ENCODE assay signal across 10 mouse cellular contexts in the genomic region with DNA sequence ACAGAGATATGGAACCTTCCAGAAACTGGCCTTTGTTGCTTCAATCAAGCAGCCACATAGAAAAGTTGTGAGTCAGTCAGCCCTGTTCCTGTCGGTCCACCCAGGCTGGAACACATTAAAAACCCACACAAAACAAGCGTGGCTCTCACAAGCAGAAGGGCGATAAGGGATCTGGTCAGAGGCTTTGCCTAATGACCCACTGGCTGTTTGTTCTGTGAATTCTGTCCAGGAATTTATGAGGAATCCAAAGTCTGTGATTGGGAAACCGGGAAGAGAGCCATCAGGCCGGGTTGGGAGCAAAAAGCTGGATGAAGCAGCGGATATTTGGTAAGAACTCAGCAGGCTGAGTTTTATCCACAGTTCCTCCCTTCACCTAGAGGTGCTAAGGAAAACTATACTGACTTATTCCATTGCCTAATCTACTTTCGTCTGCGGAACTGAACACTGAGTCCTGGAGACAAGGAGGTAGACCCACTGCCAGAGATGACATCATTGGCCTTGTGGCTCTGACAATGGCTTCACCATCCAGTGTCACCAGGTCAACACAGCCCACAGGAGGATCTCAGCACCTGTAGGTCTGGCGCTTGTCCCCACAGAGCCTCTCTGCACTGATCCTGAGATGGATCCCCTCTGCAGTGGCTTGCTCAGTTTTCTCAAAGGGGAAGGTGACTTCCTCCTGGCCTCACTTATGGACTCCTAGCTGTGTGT.
A peak's percentile ranks its signal among the peaks of the same experiment; 100 is the strongest.
DNase-seq lines count a peak whose midpoint lies in the region; ATAC-seq lines count a peak whose summit lies in the region.
"Had no signal": no experiment of that assay in that cellular context is flagged by ENCODE, and none has a peak within 500 bp of the region (broad histone marks: within the 10 kb centered on the region; RNA-seq: fewer than 3 reads in every experiment).

No protein-coding gene starts in this region.

- no peak overlapping the region for H3K9ac ChIP-seq in forebrain, embryonic 11.5 days (ENCODE audit: low read length)

- DNase-seq in adrenal gland, postnatal 10 days: peak; percentile 65
- DNase-seq in adrenal gland, adult 18-20 months (ENCODE audit: low spot score in 2 of 2): no peak
- DNase-seq in fibroblast of lung, adult 2 months (ENCODE audit: low read depth): peak; percentile 94
- peak; percentile 70 to 72 for DNase-seq in heart, postnatal 14 days
- DNase-seq in lung, postnatal 10 days: peak; percentile 82
- no peak for DNase-seq in right cerebral cortex, postnatal 25 days
- DNase-seq in layer of hippocampus, adult 9-10 months (ENCODE audit: low spot score): no peak
- DNase-seq in forebrain, embryonic 11.5 days (ENCODE audit: low spot score): no peak
- DNase-seq: B cell, adult 2 months had no signal

- 87% methylated on average over 9 of the region's 9 CpGs for WGBS in forebrain, embryonic 11.5 days

- H3K9me3 ChIP-seq in forebrain, embryonic 11.5 days (ENCODE audit: control insufficient read depth, low read length): no peaks in the 10 kb centered on the region; the same call in 1 of the 2 replicates
- H3K9me3 ChIP-seq: midbrain, embryonic 10.5 days had no signal

- H3K27ac ChIP-seq in forebrain, embryonic 11.5 days (ENCODE audit: low read depth, low read length): no peak overlapping the region
- H3K27ac ChIP-seq: midbrain, embryonic 10.5 days had no signal

- H3K4me1 ChIP-seq in forebrain, embryonic 11.5 days (replicated peaks; ENCODE audit: control insufficient read depth, insufficient read depth, low read length): no peaks in the 10 kb centered on the region
- H3K4me1 ChIP-seq: midbrain, embryonic 10.5 days had no signal

- H3K4me2 ChIP-seq in forebrain, embryonic 11.5 days (ENCODE audit: low read depth, low read length, severe bottlenecking): no peak overlapping the region

- ATAC-seq in forebrain, embryonic 11.5 days (replicated peaks; ENCODE audit: low FRiP score): no peak

- intact Hi-C loops in heart, postnatal 14 days (cut with DNase I): no loop called here

- H3K27me3 ChIP-seq in forebrain, embryonic 11.5 days (ENCODE audit: control insufficient read depth, insufficient read depth, low read length): no peaks in the 10 kb centered on the region

- no peak overlapping the region for H3K4me3 ChIP-seq in forebrain, embryonic 11.5 days (ENCODE audit: low read depth, low read length)
- H3K4me3 ChIP-seq: midbrain, embryonic 10.5 days had no signal

- H3K36me3 ChIP-seq in forebrain, embryonic 11.5 days (ENCODE audit: control insufficient read depth, insufficient read depth, low read length): no peaks in the 10 kb centered on the region
- H3K36me3 ChIP-seq: midbrain, embryonic 10.5 days had no signal

Comparison
In these comparisons a context has a peak if more than half of its experiments do, and no peak if none do; other contexts are left out.
1. DNase-seq: peak in adrenal gland, postnatal 10 days (single experiment), fibroblast of lung, adult 2 months (single experiment), heart, postnatal 14 days (2 of 2) and lung, postnatal 10 days (single experiment); none in adrenal gland, adult 18-20 months (0 of 2), right cerebral cortex, postnatal 25 days (single experiment), layer of hippocampus, adult 9-10 months (single experiment) and forebrain, embryonic 11.5 days (single experiment).